Mouse (Mus musculus) left cerebral cortex, postnatal 4 days (tissue): ENCODE measurements around the gene Vmn1r100. TPM values are rescaled to one million over a fixed set of nuclear protein-coding genes. Genes with fewer than 3 reads are reported as not detected.
"Not testable (repeated sequence)": the region's sequence is repeated elsewhere in the genome, so short reads cannot be mapped to it uniquely, and the experiment has no call there.

Experiments
- DNase-seq: peaks from one replicate; pipeline ENCODE4 v3.0.0-alpha.2; 2022
- intact Hi-C: fragments of 180-260 bp; cut with DNase I; formaldehyde crosslinking; loops from one replicate; pipeline ENCODE4 v1.15.1; 2025
- total RNA-seq, 2 experiments: library from RNA; stranded (reverse); gene quantifications; 2 replicates each; pipeline ENCODE4 v1.2.3; 2021

The Vmn1r100 gene
- not detected for total RNA-seq

GRCm38 (mm10) chr7:20417642-20418041, at the start of gene Vmn1r100:
Gene Vmn1r100, plus strand, starts transcription at chr7:20417942.
- intact Hi-C loops, DNase-seq: not testable (repeated sequence)

- intact Hi-C loops, DNase-seq: not testable (repeated sequence)
Observed at GRCm38 (mm10) chr7:20375310-20375709, 42.4 kb upstream of the Vmn1r100 start, which contains the start of gene Gm5728. Gene Gm5728, minus strand, starts transcription at chr7:20375410.

GRCm38 (mm10) chr7:20442493-20442892, 24.8 kb downstream of the Vmn1r100 start, which contains the start of gene Vmn1r101:
Gene Vmn1r101, minus strand, starts transcription at chr7:20442593.
- DNase-seq, intact Hi-C loops: not testable (repeated sequence)

Other genes starting within 250 kb of the Vmn1r100 start
- gene Vmn1r94, start 249.6 kb upstream of the Vmn1r100 start, total RNA-seq, result not detected
- not detected for gene Vmn1r95, start 224.2 kb upstream of the Vmn1r100 start, total RNA-seq
- not detected for gene Gm6164, start 212.3 kb upstream of the Vmn1r100 start, total RNA-seq
- gene Gm4498, start 184.1 kb upstream of the Vmn1r100 start, total RNA-seq, result not detected
- not detected for gene Gm5890, start 155.1 kb upstream of the Vmn1r100 start, total RNA-seq
- gene Gm4133, start 83.9 kb upstream of the Vmn1r100 start, total RNA-seq, result not detected
- gene Gm5728, start 42.5 kb upstream of the Vmn1r100 start, total RNA-seq, result not detected
- gene Vmn1r101, start 24.7 kb downstream of the Vmn1r100 start, total RNA-seq, result not detected
- gene Gm10670, start 57.0 kb downstream of the Vmn1r100 start, total RNA-seq, result not detected
- gene Vmn1r103, start 92.6 kb downstream of the Vmn1r100 start, total RNA-seq, result not detected
- gene Vmn1r104, start 115.9 kb downstream of the Vmn1r100 start, total RNA-seq, result not detected
- not detected for gene Gm5726, start 127.8 kb downstream of the Vmn1r100 start, total RNA-seq
- not detected for gene Gm4141, start 158.3 kb downstream of the Vmn1r100 start, total RNA-seq
- gene Gm4513, start 181.1 kb downstream of the Vmn1r100 start, total RNA-seq, result not detected